Mouse (Mus musculus): ENCODE measurements around the gene Tspan9. TPM values are rescaled to one million over a fixed set of nuclear protein-coding genes. Genes with fewer than 3 reads are reported as not detected.

The Tspan9 gene
- total and polyA plus RNA-seq, 2 experiments, result 23.2 to 40.0 TPM

DNA sequence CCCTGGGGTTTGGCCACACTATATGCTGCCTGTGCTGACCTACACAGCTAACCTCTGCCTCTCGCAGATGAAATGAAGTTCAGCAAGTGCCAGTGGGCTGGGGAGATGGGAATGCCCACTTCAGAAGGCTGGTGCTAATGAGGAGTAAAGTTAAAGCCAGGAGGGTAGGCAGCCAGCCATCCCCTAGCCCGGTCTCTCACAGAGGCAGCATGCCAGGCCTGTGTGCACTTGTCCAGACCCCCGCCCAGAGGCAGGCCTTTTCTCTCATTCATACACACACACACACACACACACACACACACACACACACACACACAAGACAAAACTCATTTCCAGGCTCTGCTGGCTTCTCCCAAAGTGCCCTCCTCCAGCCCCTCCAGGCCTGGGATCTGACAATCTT is 142.6 kb downstream of the Tspan9 start:
- H3K4me3 ChIP-seq (ENCODE audit: insufficient read depth, low read depth, low read length), result no peak overlapping the region
- no peak overlapping the region for H3K9ac ChIP-seq (ENCODE audit: low read depth, low read length)
- no peak overlapping the region for H3K27ac ChIP-seq (replicated peaks; ENCODE audit: insufficient read depth, low read depth, low read length)
- 95% methylated on average over 3 of the region's 3 CpGs for WGBS
- H3K79me2 ChIP-seq (ENCODE audit: control insufficient read depth, insufficient read depth, low read length), result no peaks in the 10 kb centered on the region
- H3K4me1 ChIP-seq (ENCODE audit: control insufficient read depth, insufficient read depth, low read length), result no peaks in the 10 kb centered on the region
- H3K36me3 ChIP-seq (ENCODE audit: control insufficient read depth, insufficient read depth, low read length), result no peaks in the 10 kb centered on the region
- DNase-seq (ENCODE audit: extremely low read depth, low read depth, low spot score), result no peak
- H3K27me3 ChIP-seq (ENCODE audit: control insufficient read depth, insufficient read depth, low read length), result no peaks in the 10 kb centered on the region
- TF ChIP-seq CTCF (IDR thresholded peaks at IDR 0.05; ENCODE audit: low read depth, low read length) (no peak), POLR2A (IDR thresholded peaks at IDR 0.05; ENCODE audit: extremely low read depth, insufficient read depth, low read length) (no peak)

DNA sequence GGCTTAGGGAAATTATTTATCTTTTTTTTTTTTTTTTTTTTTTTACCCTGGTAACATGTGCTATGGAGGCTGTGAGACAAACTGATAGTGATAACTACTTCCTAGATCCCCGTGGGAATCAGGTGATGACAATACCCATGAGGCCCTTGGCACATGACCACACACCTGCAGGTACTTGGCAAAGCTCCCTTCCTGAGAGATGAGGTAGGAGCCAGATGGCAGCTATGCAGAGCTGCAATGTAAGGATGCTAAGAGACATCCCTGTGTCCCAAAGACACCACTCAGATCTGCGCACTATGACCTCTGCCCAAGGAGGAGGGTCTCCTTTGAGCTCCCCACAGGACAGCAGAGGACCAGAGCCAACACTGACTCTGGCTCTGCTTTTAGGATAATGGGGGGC is 144.3 kb downstream of the Tspan9 start:
- Histone ChIP-seq H3K4me3 (ENCODE audit: insufficient read depth, low read depth, low read length) (no peak overlapping the region), H3K36me3 (ENCODE audit: control insufficient read depth, insufficient read depth, low read length) (no peaks in the 10 kb centered on the region), H3K79me2 (ENCODE audit: control insufficient read depth, insufficient read depth, low read length) (no peaks in the 10 kb centered on the region), H3K27ac (replicated peaks; ENCODE audit: insufficient read depth, low read depth, low read length) (no peak overlapping the region), H3K27me3 (ENCODE audit: control insufficient read depth, insufficient read depth, low read length) (no peaks in the 10 kb centered on the region), H3K9ac (ENCODE audit: low read depth, low read length) (no peak overlapping the region), H3K4me1 (ENCODE audit: control insufficient read depth, insufficient read depth, low read length) (no peaks in the 10 kb centered on the region)
- TF ChIP-seq POLR2A (IDR thresholded peaks at IDR 0.05; ENCODE audit: extremely low read depth, insufficient read depth, low read length), result no peak
- TF ChIP-seq CTCF (IDR thresholded peaks at IDR 0.05; ENCODE audit: low read depth, low read length), result no peak
- no peak for DNase-seq (ENCODE audit: extremely low read depth, low read depth, low spot score)
- WGBS, result 76% methylated on average over 2 of the region's 2 CpGs

DNA sequence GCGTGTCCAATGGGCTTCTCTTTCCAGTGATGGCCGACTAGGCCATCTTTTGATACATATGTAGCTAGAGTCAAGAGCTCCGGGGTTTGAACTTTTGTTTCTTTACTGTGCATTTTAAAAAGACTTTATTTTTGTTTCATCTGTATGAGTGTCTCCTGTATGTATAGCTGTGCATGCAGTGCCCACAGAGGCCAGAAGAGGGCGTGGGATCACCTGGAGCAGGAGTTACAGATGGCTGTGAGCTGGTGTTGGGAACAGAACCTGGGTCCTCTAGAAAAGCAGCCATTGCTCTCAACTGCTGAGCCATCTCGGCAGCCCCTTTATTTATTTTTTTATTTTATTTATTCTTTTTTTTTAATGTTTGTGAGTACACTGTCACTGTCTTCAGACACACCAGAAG is 146.5 kb downstream of the Tspan9 start:
- Histone ChIP-seq H3K27ac (replicated peaks; ENCODE audit: insufficient read depth, low read depth, low read length) (no peak overlapping the region), H3K4me3 (ENCODE audit: insufficient read depth, low read depth, low read length) (no peak overlapping the region), H3K4me1 (ENCODE audit: control insufficient read depth, insufficient read depth, low read length) (no peaks in the 10 kb centered on the region; the same call in 1 of the 2 replicates), H3K36me3 (ENCODE audit: control insufficient read depth, insufficient read depth, low read length) (no peaks in the 10 kb centered on the region), H3K9ac (ENCODE audit: low read depth, low read length) (no peak overlapping the region), H3K79me2 (ENCODE audit: control insufficient read depth, insufficient read depth, low read length) (no peaks in the 10 kb centered on the region), H3K27me3 (ENCODE audit: control insufficient read depth, insufficient read depth, low read length) (no peaks in the 10 kb centered on the region)
- TF ChIP-seq CTCF (IDR thresholded peaks at IDR 0.05; ENCODE audit: low read depth, low read length), result peak; percentile 47
- no peak for TF ChIP-seq POLR2A (IDR thresholded peaks at IDR 0.05; ENCODE audit: extremely low read depth, insufficient read depth, low read length)
- WGBS, result 86% methylated on average over 5 of the region's 5 CpGs
- DNase-seq (ENCODE audit: extremely low read depth, low read depth, low spot score), result no peak

DNA sequence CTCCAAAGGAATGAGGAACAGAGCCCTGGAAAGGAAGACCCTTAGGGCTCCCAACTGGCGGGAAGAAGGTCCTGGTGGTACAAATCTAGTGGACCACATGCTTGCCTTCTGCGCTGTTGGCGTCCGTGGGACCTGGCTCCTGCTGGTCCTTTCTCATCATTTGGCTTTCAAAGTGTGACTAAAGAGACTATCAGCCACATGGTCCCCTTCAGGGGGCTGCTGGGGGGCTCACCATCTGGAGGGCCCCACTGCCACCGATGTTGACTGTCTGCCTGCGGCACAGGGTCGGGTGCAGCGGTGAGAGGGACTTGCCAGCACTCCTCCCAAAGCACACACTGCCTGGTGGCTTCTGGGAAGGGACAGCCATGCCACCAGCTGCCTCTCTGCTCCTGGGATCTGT is 150.4 kb downstream of the Tspan9 start:
- no peak for DNase-seq (ENCODE audit: extremely low read depth, low read depth, low spot score)
- Histone ChIP-seq H3K27ac (replicated peaks; ENCODE audit: insufficient read depth, low read depth, low read length) (no peak overlapping the region), H3K27me3 (ENCODE audit: control insufficient read depth, insufficient read depth, low read length) (no peaks in the 10 kb centered on the region), H3K36me3 (ENCODE audit: control insufficient read depth, insufficient read depth, low read length) (no peaks in the 10 kb centered on the region), H3K4me1 (ENCODE audit: control insufficient read depth, insufficient read depth, low read length) (no peaks in the 10 kb centered on the region; the same call in 1 of the 2 replicates), H3K4me3 (ENCODE audit: insufficient read depth, low read depth, low read length) (no peak overlapping the region), H3K9ac (ENCODE audit: low read depth, low read length) (no peak overlapping the region), H3K79me2 (ENCODE audit: control insufficient read depth, insufficient read depth, low read length) (no peaks in the 10 kb centered on the region)
- no peak for TF ChIP-seq POLR2A (IDR thresholded peaks at IDR 0.05; ENCODE audit: extremely low read depth, insufficient read depth, low read length)
- no peak for TF ChIP-seq CTCF (IDR thresholded peaks at IDR 0.05; ENCODE audit: low read depth, low read length)
- WGBS, result 96% methylated on average over 8 of the region's 8 CpGs

DNA sequence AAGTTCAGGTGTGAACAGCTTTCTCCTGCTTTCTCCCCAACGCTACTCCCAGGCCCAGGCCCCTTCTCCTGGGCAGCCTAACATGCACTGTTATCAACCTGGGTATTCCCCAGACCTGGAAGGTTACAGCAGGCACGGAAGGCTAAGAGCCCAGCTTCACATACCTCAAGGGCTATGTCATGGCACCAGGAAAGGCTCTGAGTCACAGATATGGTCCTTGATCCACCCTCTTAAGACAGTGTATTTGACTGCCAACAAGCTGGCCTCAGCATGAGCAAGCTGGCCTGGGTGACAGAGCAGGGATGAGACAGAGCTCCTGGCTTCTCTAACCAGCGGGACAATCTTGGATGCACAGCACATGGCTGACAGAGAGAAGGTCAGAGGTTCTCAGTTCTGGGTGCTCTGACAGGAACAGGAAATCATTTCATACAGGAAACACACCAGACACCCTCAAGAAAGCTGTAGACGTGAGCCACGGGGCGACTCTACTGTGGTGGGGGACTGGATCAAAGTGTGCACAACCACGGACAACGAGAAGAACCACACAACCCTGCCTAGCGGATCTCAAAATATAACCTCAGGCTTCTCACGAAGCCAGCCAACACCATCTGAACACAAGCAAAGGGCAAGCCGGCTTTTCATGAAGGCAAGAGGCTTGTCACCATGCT is 151.8 kb downstream of the Tspan9 start:
- no peaks in the 10 kb centered on the region for H3K27me3 ChIP-seq (ENCODE audit: control insufficient read depth, insufficient read depth, low read length)
- DNase-seq (ENCODE audit: extremely low read depth, low read depth, low spot score), result peak; percentile 11
- no peak overlapping the region for H3K27ac ChIP-seq (replicated peaks; ENCODE audit: insufficient read depth, low read depth, low read length)
- no peaks in the 10 kb centered on the region for H3K36me3 ChIP-seq (ENCODE audit: control insufficient read depth, insufficient read depth, low read length)
- no peak overlapping the region for H3K4me3 ChIP-seq (ENCODE audit: insufficient read depth, low read depth, low read length)
- H3K4me1 ChIP-seq (ENCODE audit: control insufficient read depth, insufficient read depth, low read length), result no peaks in the 10 kb centered on the region; the same call in 1 of the 2 replicates
- H3K9ac ChIP-seq (ENCODE audit: low read depth, low read length), result no peak overlapping the region
- TF ChIP-seq CTCF (IDR thresholded peaks at IDR 0.05; ENCODE audit: low read depth, low read length) (no peak), POLR2A (IDR thresholded peaks at IDR 0.05; ENCODE audit: extremely low read depth, insufficient read depth, low read length) (no peak)
- WGBS, result 72% methylated on average over 11 of the region's 11 CpGs
- H3K79me2 ChIP-seq (ENCODE audit: control insufficient read depth, insufficient read depth, low read length), result no peaks in the 10 kb centered on the region

DNA sequence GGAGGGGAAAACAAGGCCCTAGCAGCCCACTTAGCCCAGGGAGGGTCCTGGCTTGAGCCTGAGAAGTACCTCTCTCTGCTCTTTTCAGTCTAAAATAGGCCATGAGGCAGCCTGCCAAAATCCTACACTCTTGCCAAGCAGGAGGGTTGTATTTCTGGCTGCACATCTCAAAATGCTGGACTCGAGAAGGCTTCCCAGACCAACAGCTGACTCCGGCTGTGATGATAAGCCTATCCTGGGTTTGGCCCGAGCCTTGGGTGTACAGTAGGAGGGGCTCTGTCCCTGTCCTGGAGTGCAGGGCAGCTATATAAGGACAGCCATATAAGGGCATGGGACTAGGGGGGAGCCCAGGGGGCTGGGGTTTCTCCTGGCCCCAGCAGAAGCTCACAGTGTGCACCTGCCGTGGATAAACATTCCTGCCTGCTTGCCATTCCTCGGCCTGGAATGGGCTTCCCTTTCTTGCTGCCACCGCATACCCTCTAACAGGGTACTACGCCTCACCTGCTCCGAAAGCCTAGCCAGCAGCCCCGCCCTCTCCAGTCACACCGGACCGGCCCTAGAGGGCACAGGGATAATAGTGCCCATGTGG is 153.7 kb downstream of the Tspan9 start:
- peak; percentile 35 for DNase-seq (ENCODE audit: extremely low read depth, low read depth, low spot score)
- no peaks in the 10 kb centered on the region for H3K36me3 ChIP-seq (ENCODE audit: control insufficient read depth, insufficient read depth, low read length)
- no peaks in the 10 kb centered on the region for H3K79me2 ChIP-seq (ENCODE audit: control insufficient read depth, insufficient read depth, low read length)
- no peak overlapping the region for H3K27ac ChIP-seq (replicated peaks; ENCODE audit: insufficient read depth, low read depth, low read length)
- no peak for TF ChIP-seq POLR2A (IDR thresholded peaks at IDR 0.05; ENCODE audit: extremely low read depth, insufficient read depth, low read length)
- TF ChIP-seq CTCF (IDR thresholded peaks at IDR 0.05; ENCODE audit: low read depth, low read length), result no peak
- no peak overlapping the region for H3K9ac ChIP-seq (ENCODE audit: low read depth, low read length)
- no peak overlapping the region for H3K4me3 ChIP-seq (ENCODE audit: insufficient read depth, low read depth, low read length)
- 79% methylated on average over 11 of the region's 11 CpGs for WGBS
- no peaks in the 10 kb centered on the region; the same call in 1 of the 2 replicates for H3K4me1 ChIP-seq (ENCODE audit: control insufficient read depth, insufficient read depth, low read length)
- no peaks in the 10 kb centered on the region for H3K27me3 ChIP-seq (ENCODE audit: control insufficient read depth, insufficient read depth, low read length)
